Mouse (Mus musculus) macrophage (primary cell): ENCODE results near the gene Hist1h1a. TPM values are rescaled to one million over a fixed set of nuclear protein-coding genes. Genes with fewer than 3 reads are reported as not detected.
"Not testable (repeated sequence)": the region's sequence is repeated elsewhere in the genome, so short reads cannot be mapped to it uniquely, and the experiment has no call there.

Experiments used
- H3K27ac ChIP-seq: fragments of 350-480 bp; formaldehyde crosslinking; 2 replicates; pipeline ENCODE4 v1.9.0; 2021
- H3K36me3 ChIP-seq: fragments of 350-480 bp; formaldehyde crosslinking; 2 replicates; pipeline ENCODE4 v1.9.0; 2021; ENCODE audit errors: inconsistent target
- H3K4me3 ChIP-seq: fragments of 350-480 bp; formaldehyde crosslinking; 2 replicates; pipeline ENCODE4 v1.9.0; 2021; ENCODE audit errors: inconsistent target
- H3K79me2 ChIP-seq: fragments of 350-480 bp; formaldehyde crosslinking; 2 replicates; pipeline ENCODE4 v1.9.0; 2021; ENCODE audit errors: inconsistent target
- WGBS: methylation state at CpG from one replicate; pipeline ENCODE4 v1.1.7; 2026; ENCODE audit warnings: inconsistent platforms; ENCODE audit not compliant: missing documents; 5-methylcytosine and 5-hydroxymethylcytosine counted together
- polyA plus RNA-seq: library from polyadenylated mRNA; stranded (reverse); fragments of 250-400 nt; gene quantifications from 3 replicates; pipeline ENCODE4 v1.2.4, GENCODE M21; 2018; ENCODE audit warnings: inconsistent platforms
- total RNA-seq, 78 experiments: library from RNA; depleted of rRNA; stranded (reverse); fragments of 250-400 nt; gene quantifications; 1 replicate in 9 of 78; 2 replicates in 24 of 78; 3 replicates in 43 of 78; 4 replicates in 2 of 78; pipeline ENCODE4 v1.2.4; 2018; ENCODE audit warnings: inconsistent platforms in 56 of 78

Gene Hist1h1a
- 10 to 100 TPM in 9 of 26 experiments, 1 to 10 TPM in 13, not detected in 4; 1.6 to 48.0 (median 6.9) TPM for total RNA-seq (2018; cell fraction: chromatin; rRNA removed)
- total RNA-seq (2018; cell fraction: cytosol; rRNA removed) = 10 to 100 TPM in 19 of 26 experiments, 1 to 10 TPM in 7; 3.7 to 40.5 (median 16.0) TPM
- 10 to 100 TPM in 7 of 26 experiments, 1 to 10 TPM in 19; 1.6 to 84.4 (median 6.7) TPM for total RNA-seq (2018; cell fraction: nucleus; rRNA removed)
- polyA plus RNA-seq = 0.43 TPM in 1 of 3 replicates, not detected in the others

- Histone ChIP-seq H3K36me3 (no peaks in the 10 kb centered on the region), H3K4me3 (peak within 1 kb of the TSS; percentile 32), H3K27ac (peak within 1 kb of the TSS; percentile 70), H3K79me2 (no peaks in the 10 kb centered on the region)
- WGBS = 6% methylated on average over 33 of the region's 34 CpGs
These were observed at the start of gene Hist1h1a for GRCm38 (mm10) chr13:23763586-23764323. TSS of gene Hist1h1a (plus strand) at chr13:23763666.

DNA sequence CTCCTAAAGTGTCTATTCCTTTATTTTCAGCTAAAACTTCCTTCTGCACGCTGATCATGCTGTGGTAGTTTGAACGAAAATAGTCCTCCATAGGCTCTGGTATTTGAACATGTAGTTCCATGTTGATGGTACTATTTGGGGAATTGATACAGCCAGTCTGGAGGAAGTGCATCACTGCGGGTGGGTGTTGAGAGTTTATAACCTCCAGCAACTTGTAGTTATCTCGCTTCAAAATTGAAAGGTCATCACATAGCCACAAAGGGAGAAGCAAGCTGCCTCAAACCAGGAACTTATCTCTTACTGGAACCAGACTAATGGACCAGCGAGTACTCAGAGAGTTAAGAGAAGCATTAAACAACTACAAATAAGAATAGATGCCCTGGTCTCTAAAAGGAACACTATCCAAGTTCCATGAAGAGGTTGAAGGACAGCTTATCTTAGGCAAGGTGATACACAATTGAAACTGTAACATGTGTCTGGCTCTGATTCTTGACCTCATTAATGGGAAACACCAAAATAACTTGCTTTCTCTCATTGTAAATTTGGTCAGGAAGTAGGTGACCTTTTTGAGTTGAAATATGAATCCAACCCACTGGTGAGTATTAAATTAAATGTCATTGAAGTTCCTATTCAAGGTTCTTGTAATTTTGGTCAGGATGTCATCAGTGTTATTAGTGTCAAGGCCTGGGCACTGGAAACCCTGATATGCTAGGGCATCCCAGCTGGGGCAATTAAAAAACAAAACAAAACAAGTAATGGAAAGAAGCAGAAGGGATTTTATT lies 47.0 kb upstream of the Hist1h1a start:
- no peaks in the 10 kb centered on the region for H3K79me2 ChIP-seq
- H3K27ac ChIP-seq = no peak overlapping the region; the same call in 1 of the 2 replicates
- no peaks in the 10 kb centered on the region for H3K36me3 ChIP-seq
- 25% methylated on average over 5 of the region's 5 CpGs for WGBS
- no peak overlapping the region for H3K4me3 ChIP-seq

DNA sequence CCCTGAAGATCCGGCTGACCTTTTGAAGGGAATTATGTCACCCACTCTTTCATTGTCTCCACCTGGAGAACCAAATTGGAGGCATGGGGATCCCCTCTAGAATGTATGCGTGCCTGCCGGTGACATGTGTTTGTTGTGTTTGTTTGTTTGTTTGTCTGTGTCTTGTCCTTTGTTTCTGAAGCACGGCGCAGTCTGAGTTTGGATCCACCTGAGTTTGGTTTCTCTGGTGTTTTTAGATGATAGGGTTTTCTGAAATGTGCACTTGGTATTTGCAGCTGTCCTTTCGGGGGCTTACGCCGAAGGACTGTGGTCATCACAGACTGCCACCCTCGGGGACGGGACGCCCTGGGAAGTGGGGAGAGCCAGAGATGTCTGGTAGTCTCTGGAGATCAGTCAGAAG lies 46.3 kb upstream of the Hist1h1a start:
- Histone ChIP-seq H3K4me3 (no peak overlapping the region), H3K79me2 (no peaks in the 10 kb centered on the region), H3K27ac (peak overlapping the region; percentile 52), H3K36me3 (no peaks in the 10 kb centered on the region)
- 59% methylated on average over 11 of the region's 11 CpGs for WGBS

- H3K27ac ChIP-seq = peak overlapping the region; percentile 52
- not testable (repeated sequence) for H3K79me2 ChIP-seq, H3K4me3 ChIP-seq, H3K36me3 ChIP-seq
- WGBS = 16% methylated on average over 2 of the region's 2 CpGs
These were observed 45.7 kb upstream of the Hist1h1a start for GRCm38 (mm10) chr13:23717593-23718245.

DNA sequence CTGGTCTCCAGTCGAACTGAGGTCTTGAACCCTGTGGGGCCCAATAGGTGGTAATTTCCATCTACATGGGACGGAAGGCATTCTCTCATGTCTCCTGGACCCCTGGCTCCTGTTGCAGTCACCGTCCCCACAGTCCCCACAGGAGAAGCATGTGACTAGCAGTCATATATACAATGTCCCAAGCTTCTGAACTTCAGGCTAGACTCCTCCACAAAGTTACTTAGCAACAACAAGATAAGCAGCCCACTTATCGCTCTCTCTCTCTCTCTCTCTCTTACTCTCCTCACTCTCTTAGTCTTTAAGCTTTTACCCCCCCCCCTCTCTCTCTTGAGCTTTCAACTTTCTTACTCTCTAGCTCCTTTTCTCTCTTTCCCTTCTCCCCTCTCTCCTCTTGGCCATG lies 39.2 kb upstream of the Hist1h1a start:
- no peak overlapping the region for H3K27ac ChIP-seq
- H3K79me2 ChIP-seq = no peaks in the 10 kb centered on the region
- H3K4me3 ChIP-seq = no peak overlapping the region
- H3K36me3 ChIP-seq = no peaks in the 10 kb centered on the region
- WGBS = 97% methylated on average over 4 of the region's 4 CpGs

- H3K79me2 ChIP-seq = no peaks in the 10 kb centered on the region
- no peak overlapping the region for H3K27ac ChIP-seq
- no CpG with 5 or more reads among the region's 1 CpGs for WGBS
- H3K36me3 ChIP-seq = no peaks in the 10 kb centered on the region
- no peak overlapping the region for H3K4me3 ChIP-seq
These were observed 38.3 kb upstream of the Hist1h1a start for GRCm38 (mm10) chr13:23725213-23725612.

- Histone ChIP-seq H3K36me3 (no peaks in the 10 kb centered on the region), H3K4me3 (no peak overlapping the region), H3K27ac (peak overlapping the region; percentile 38), H3K79me2 (no peaks in the 10 kb centered on the region)
- WGBS = 55% methylated on average over 15 of the region's 18 CpGs
These were observed 34.8 kb upstream of the Hist1h1a start for GRCm38 (mm10) chr13:23728472-23729191.

DNA sequence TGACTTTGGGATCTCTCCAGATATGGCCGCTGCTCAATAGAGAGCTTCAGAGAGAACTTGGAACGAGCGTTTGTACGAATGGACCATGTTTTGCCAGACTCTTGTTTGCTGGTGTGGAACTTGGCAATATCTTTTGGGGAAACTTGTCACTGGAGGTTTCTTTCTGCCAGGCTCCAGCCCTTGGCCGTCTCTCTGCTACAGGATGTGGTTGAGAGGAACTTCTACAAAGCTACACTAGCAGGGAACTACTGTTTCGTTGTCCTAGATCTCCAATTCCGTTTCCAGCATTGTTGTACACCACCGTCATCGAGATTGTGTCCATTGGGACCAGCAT lies 34.3 kb upstream of the Hist1h1a start:
- Histone ChIP-seq H3K4me3 (no peak overlapping the region), H3K27ac (peak overlapping the region; percentile 38), H3K79me2 (no peaks in the 10 kb centered on the region), H3K36me3 (no peaks in the 10 kb centered on the region)
- 13% methylated on average over 9 of the region's 9 CpGs for WGBS

- no peaks in the 10 kb centered on the region for H3K36me3 ChIP-seq
- no peaks in the 10 kb centered on the region for H3K79me2 ChIP-seq
- H3K27ac ChIP-seq = peak overlapping the region; percentile 38
- 96% methylated on average over 5 of the region's 5 CpGs for WGBS
- H3K4me3 ChIP-seq = no peak overlapping the region
These were observed 33.8 kb upstream of the Hist1h1a start for GRCm38 (mm10) chr13:23729706-23730105.

GRCm38 (mm10) chr13:23730479-23730878 lies 33.0 kb upstream of the Hist1h1a start:
- 63% methylated on average over 8 of the region's 8 CpGs for WGBS
- no peak overlapping the region for H3K27ac ChIP-seq

DNA sequence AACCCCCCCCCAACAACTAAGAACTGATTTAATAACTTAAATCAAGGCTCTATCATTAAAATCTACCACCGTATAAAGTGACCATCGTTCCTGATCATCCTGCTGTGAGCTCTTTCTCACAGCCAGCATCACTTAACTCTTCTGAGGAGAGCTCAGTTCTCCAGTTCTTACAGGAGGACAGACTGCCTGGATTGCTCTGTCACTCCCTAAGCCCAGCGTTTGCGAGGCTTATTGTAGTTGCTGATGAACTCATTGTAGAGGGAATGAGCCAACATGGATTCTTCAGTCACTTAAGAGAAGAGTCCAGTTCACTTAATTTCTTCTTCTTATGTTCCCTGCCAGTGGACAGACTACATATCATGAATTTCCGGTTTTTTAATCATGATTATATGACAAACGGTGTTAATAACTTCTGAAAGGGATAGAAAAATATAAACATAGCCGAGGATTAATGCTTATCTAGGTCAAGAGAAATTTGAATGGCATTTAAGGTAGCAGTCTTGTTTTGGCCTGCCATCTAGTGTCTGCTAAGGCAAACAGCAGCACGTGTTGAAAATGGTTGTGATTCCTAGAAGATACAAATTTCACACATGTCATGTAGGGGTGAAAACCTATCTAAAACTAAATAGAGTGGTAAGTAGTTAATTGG lies 31.2 kb upstream of the Hist1h1a start:
- H3K27ac ChIP-seq = no peak overlapping the region
- H3K4me3 ChIP-seq = no peak overlapping the region
- no peaks in the 10 kb centered on the region for H3K79me2 ChIP-seq
- no peaks in the 10 kb centered on the region for H3K36me3 ChIP-seq
- WGBS = 26% methylated on average over 8 of the region's 8 CpGs

More at GRCm38 (mm10) chr13:23730479-23730878, 33.0 kb upstream of the Hist1h1a start:
- Histone ChIP-seq H3K4me3 (no peak overlapping the region), H3K36me3 (no peaks in the 10 kb centered on the region), H3K79me2 (no peaks in the 10 kb centered on the region)

- Histone ChIP-seq H3K36me3 (no peaks in the 10 kb centered on the region), H3K27ac (no peak overlapping the region)
- 98% methylated on average over 5 of the region's 5 CpGs for WGBS
These were observed 26.4 kb upstream of the Hist1h1a start for GRCm38 (mm10) chr13:23737091-23737490.

DNA sequence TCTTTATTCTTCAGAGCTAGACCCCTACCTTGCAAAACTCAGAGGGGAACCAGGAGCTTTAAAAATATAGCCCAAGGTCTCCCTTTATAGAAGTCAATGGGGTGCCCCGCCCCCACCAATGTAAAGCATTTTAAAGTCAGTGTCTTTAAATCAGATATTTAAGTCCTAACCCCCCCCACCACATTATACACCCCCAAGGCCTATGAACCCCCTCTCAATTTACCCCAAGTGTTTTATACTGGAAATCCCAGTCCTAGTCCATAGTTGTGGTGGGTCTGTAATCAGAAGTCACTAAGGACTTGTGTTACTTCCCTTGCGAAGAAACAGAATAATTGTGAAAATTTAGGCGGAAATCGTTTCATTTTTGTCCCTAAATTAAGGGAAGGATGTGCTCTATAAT lies 25.4 kb upstream of the Hist1h1a start:
- no peaks in the 10 kb centered on the region for H3K36me3 ChIP-seq
- no peak overlapping the region for H3K4me3 ChIP-seq
- H3K27ac ChIP-seq = peak overlapping the region; percentile 78
- no peaks in the 10 kb centered on the region for H3K79me2 ChIP-seq
- 34% methylated on average over 4 of the region's 4 CpGs for WGBS

More at GRCm38 (mm10) chr13:23737091-23737490, 26.4 kb upstream of the Hist1h1a start:
- H3K4me3 ChIP-seq = no peak overlapping the region
- no peaks in the 10 kb centered on the region for H3K79me2 ChIP-seq
